Mouse (Mus musculus) granulocyte monocyte progenitor cell, adult 5-6 weeks (primary cell): ENCODE measurements around the gene Rnf41. TPM values are rescaled to one million over a fixed set of nuclear protein-coding genes. Genes with fewer than 3 reads are reported as not detected.

Experiments used
- ATAC-seq: replicated peaks from 2 replicates; pipeline ENCODE4 v1.8.0; 2016; ENCODE audit warnings: mild to moderate bottlenecking, moderate TSS enrichment, inconsistent platforms; ENCODE audit not compliant: poor library complexity, severe bottlenecking
- total RNA-seq, 2 experiments: library from RNA; stranded (forward) in 1 of 2; stranded (reverse) in 1 of 2; fragments of 200-712, 200-1000 nt in 1 of 2; fragments of >200 nt in 1 of 2; fragmentation: Nextera tagmentation in 1 of 2; gene quantifications; 2 replicates each; pipeline ENCODE4 v1.2.3; 2014 to 2017

Gene Rnf41
- total RNA-seq, 2 experiments from 2014 or later: 15.7 to 18.6 TPM

- ATAC-seq: peak; percentile 96
Measured at GRCm38 (mm10) chr10:128424604-128425003, 13.1 kb downstream of the Rnf41 start.

GRCm38 (mm10) chr10:128425260-128425659 lies 13.8 kb downstream of the Rnf41 start:
- ATAC-seq: no peak

GRCm38 (mm10) chr10:128429052-128429451 lies 17.6 kb downstream of the Rnf41 start:
- no peak for ATAC-seq

- no peak for ATAC-seq
Measured at GRCm38 (mm10) chr10:128429454-128429853, 18.0 kb downstream of the Rnf41 start.

GRCm38 (mm10) chr10:128433417-128433816 lies 22.0 kb downstream of the Rnf41 start:
- no peak for ATAC-seq

- ATAC-seq: no peak
Measured at GRCm38 (mm10) chr10:128434681-128435080, 23.2 kb downstream of the Rnf41 start.

- no peak for ATAC-seq
Measured at GRCm38 (mm10) chr10:128435186-128435823, 23.8 kb downstream of the Rnf41 start.

- no peak for ATAC-seq
Measured at GRCm38 (mm10) chr10:128435873-128436272, 24.4 kb downstream of the Rnf41 start.

GRCm38 (mm10) chr10:128436376-128436775 lies 24.9 kb downstream of the Rnf41 start:
- ATAC-seq: no peak

GRCm38 (mm10) chr10:128438675-128439279 lies 27.3 kb downstream of the Rnf41 start:
- peak; percentile 66 for ATAC-seq

GRCm38 (mm10) chr10:128440407-128440806 lies 28.9 kb downstream of the Rnf41 start:
- no peak for ATAC-seq

GRCm38 (mm10) chr10:128441324-128442119 lies 30.1 kb downstream of the Rnf41 start:
- no peak for ATAC-seq

- ATAC-seq: no peak
Measured at GRCm38 (mm10) chr10:128442718-128443117, 31.3 kb downstream of the Rnf41 start.

GRCm38 (mm10) chr10:128444354-128444753 lies 32.9 kb downstream of the Rnf41 start:
- no peak for ATAC-seq

- peak; percentile 52 for ATAC-seq
Measured at GRCm38 (mm10) chr10:128445407-128445806, 34.0 kb downstream of the Rnf41 start.

GRCm38 (mm10) chr10:128451014-128451413 lies 39.6 kb downstream of the Rnf41 start:
- ATAC-seq: no peak

GRCm38 (mm10) chr10:128454471-128454870 lies 43.0 kb downstream of the Rnf41 start:
- ATAC-seq: no peak

- peak; percentile 61 for ATAC-seq
Measured at GRCm38 (mm10) chr10:128455280-128455679, 43.8 kb downstream of the Rnf41 start.

GRCm38 (mm10) chr10:128457676-128458075 lies 46.2 kb downstream of the Rnf41 start:
- no peak for ATAC-seq

- ATAC-seq: peak; percentile 67
Measured at GRCm38 (mm10) chr10:128458348-128458718, 46.9 kb downstream of the Rnf41 start.

- peak; percentile 62 for ATAC-seq
Measured at GRCm38 (mm10) chr10:128458719-128459408, 47.4 kb downstream of the Rnf41 start, which contains the start of gene Smarcc2. Gene Smarcc2, plus strand, starts transcription at chr10:128459248.
